Mouse (Mus musculus): Measurements from ENCODE around the gene Sergef.
"Not testable (repeated sequence)": the region's sequence is repeated elsewhere in the genome, so short reads cannot be mapped to it uniquely, and the experiment has no call there.

Sergef gene

GRCm38 (mm10) chr7:46639692-46640031 is at the start of gene Sergef:
Sergef (minus strand) TSS chr7:46639807.
- peak; percentile 90 for DNase-seq

- no peak for DNase-seq
Measured at GRCm38 (mm10) chr7:46686827-46687226, 47.2 kb upstream of the Sergef start.

GRCm38 (mm10) chr7:46680732-46681131 is 41.1 kb upstream of the Sergef start:
- DNase-seq: no peak

GRCm38 (mm10) chr7:46679044-46679443 is 39.4 kb upstream of the Sergef start:
- DNase-seq: not testable (repeated sequence)

- DNase-seq: no peak
Measured at GRCm38 (mm10) chr7:46678417-46678816, 38.8 kb upstream of the Sergef start.

GRCm38 (mm10) chr7:46676808-46677360 is 37.3 kb upstream of the Sergef start:
- DNase-seq: no peak

GRCm38 (mm10) chr7:46675886-46676285 is 36.3 kb upstream of the Sergef start:
- no peak for DNase-seq

GRCm38 (mm10) chr7:46675061-46675460 is 35.5 kb upstream of the Sergef start:
- no peak for DNase-seq

GRCm38 (mm10) chr7:46672160-46672672 is 32.6 kb upstream of the Sergef start, which contains the start of gene Tph1:
Tph1 (minus strand) TSS chr7:46672537.
- DNase-seq: no peak

- no peak for DNase-seq
Measured at GRCm38 (mm10) chr7:46667256-46667655, 27.6 kb upstream of the Sergef start.

- no peak for DNase-seq
Measured at GRCm38 (mm10) chr7:46665236-46665635, 25.6 kb upstream of the Sergef start.

- no peak for DNase-seq
Measured at GRCm38 (mm10) chr7:46661591-46662090, 22.0 kb upstream of the Sergef start.

GRCm38 (mm10) chr7:46652279-46652678 is 12.7 kb upstream of the Sergef start:
- DNase-seq: no peak

GRCm38 (mm10) chr7:46650231-46650630 is 10.6 kb upstream of the Sergef start:
- DNase-seq: not testable (repeated sequence)

GRCm38 (mm10) chr7:46648431-46649140 is 9.0 kb upstream of the Sergef start:
- no peak for DNase-seq

- no peak for DNase-seq
Measured at GRCm38 (mm10) chr7:46643172-46643571, 3.6 kb upstream of the Sergef start.

GRCm38 (mm10) chr7:46640062-46640461 is 455 bp upstream of the Sergef start:
- no peak for DNase-seq

- DNase-seq: no peak
Measured at GRCm38 (mm10) chr7:46638889-46639691, 517 bp downstream of the Sergef start.

GRCm38 (mm10) chr7:46628375-46628975 is 11.1 kb downstream of the Sergef start:
- no peak for DNase-seq

- no peak for DNase-seq
Measured at GRCm38 (mm10) chr7:46623979-46624378, 15.6 kb downstream of the Sergef start.

- DNase-seq: peak; percentile 56
Measured at GRCm38 (mm10) chr7:46618416-46619110, 21.0 kb downstream of the Sergef start.

GRCm38 (mm10) chr7:46616429-46617005 is 23.1 kb downstream of the Sergef start:
- no peak for DNase-seq
